Mouse (Mus musculus) small intestine, adult 2 months (tissue): ENCODE data around the gene Ddt. TPM values are rescaled to one million over a fixed set of nuclear protein-coding genes. Genes with fewer than 3 reads are reported as not detected.
A peak's percentile ranks its signal among the peaks of the same experiment; 100 is the strongest.
"Not testable (repeated sequence)": the region's sequence is repeated elsewhere in the genome, so short reads cannot be mapped to it uniquely, and the experiment has no call there.

Experiments used
- H3K27ac ChIP-seq: fragments of 200-500 bp; 2 replicates; pipeline ENCODE4 v1.5.1; 2012; ENCODE audit warnings: low read depth, low read length, control low read depth, inconsistent platforms; ENCODE audit not compliant: insufficient read depth
- H3K27me3 ChIP-seq: fragments of 200-500 bp; 2 replicates; pipeline ENCODE4 v1.6.1; 2012; ENCODE audit warnings: mild to moderate bottlenecking, moderate library complexity, low read length, inconsistent platforms; ENCODE audit not compliant: control insufficient read depth, insufficient read depth
- H3K36me3 ChIP-seq: fragments of 200-500 bp; 2 replicates; pipeline ENCODE4 v1.6.1; 2012; ENCODE audit warnings: mild to moderate bottlenecking, low read length, control low read depth, inconsistent platforms; ENCODE audit not compliant: control insufficient read depth, insufficient read depth
- H3K4me1 ChIP-seq: fragments of 200-500 bp; 2 replicates; pipeline ENCODE4 v1.6.1; 2012; ENCODE audit warnings: low read length, inconsistent platforms, mixed read lengths; ENCODE audit not compliant: control insufficient read depth, insufficient read depth, insufficient read length
- H3K4me3 ChIP-seq: fragments of 200-500 bp; 2 replicates; pipeline ENCODE4 v1.5.1; 2012; ENCODE audit warnings: low read depth, mild to moderate bottlenecking, control low read depth, inconsistent platforms, low read length, moderate library complexity
- CTCF ChIP-seq: fragments of 200-500 bp; IDR thresholded peaks from 2 replicates; pipeline ENCODE4 v1.5.1; 2012; ENCODE audit warnings: low read depth, mild to moderate bottlenecking, control low read depth, inconsistent platforms, low read length, moderate library complexity, mixed read lengths; ENCODE audit not compliant: insufficient replicate concordance, insufficient read length; ENCODE audit errors: extremely low read depth
- POLR2A ChIP-seq: fragments of 200-500 bp; IDR thresholded peaks from 2 replicates; pipeline ENCODE4 v1.6.1; 2012; ENCODE audit warnings: low read depth, mild to moderate bottlenecking, control low read depth, inconsistent platforms, low read length, moderate library complexity
- WGBS: fragments of 180-500 bp; shearing (Covaris S2); methylation state at CpG from one replicate; pipeline ENCODE4 v1.1.7; 2018; 5-methylcytosine and 5-hydroxymethylcytosine counted together
- polyA plus RNA-seq: library from polyadenylated mRNA; depleted of rRNA; stranded (reverse); fragments of >200 nt; gene quantifications from 2 replicates; pipeline ENCODE4 v1.2.3, GENCODE M21; 2012

Gene Ddt
- polyA plus RNA-seq, 1 experiment = 67.8 TPM

- Histone ChIP-seq H3K36me3 (peaks cover 2% of the 10 kb centered on the region; the same call in 1 of the 2 replicates), H3K27me3 (no peaks in the 10 kb centered on the region), H3K27ac (no peak overlapping the region), H3K4me1 (peaks cover 12% of the 10 kb centered on the region), H3K4me3 (no peak overlapping the region)
- 41% methylated on average over 1 of the region's 1 CpGs for WGBS
- TF ChIP-seq CTCF = no peak
- TF ChIP-seq POLR2A = no peak
Observed at GRCm38 (mm10) chr10:75785442-75785841, 12.2 kb upstream of the Ddt start.

GRCm38 (mm10) chr10:75780769-75781578 lies 7.8 kb upstream of the Ddt start, which contains the start of the genes Gm20441 and Gstt3:
TSS of gene Gm20441 (minus strand) at chr10:75780954.
TSS of gene Gstt3 (minus strand) at chr10:75781414.
- WGBS = under 1% methylated on average over 28 of the region's 28 CpGs

GRCm38 (mm10) chr10:75779206-75780174 lies 6.3 kb upstream of the Ddt start:
- no peaks in the 10 kb centered on the region for H3K27me3 ChIP-seq
- peaks cover 9% of the 10 kb centered on the region; the same call in 1 of the 2 replicates for H3K4me1 ChIP-seq
- WGBS = 33% methylated on average over 15 of the region's 15 CpGs
- no peak; the same call in 1 of the 2 replicates for TF ChIP-seq POLR2A
- no peak for TF ChIP-seq CTCF
- H3K36me3 ChIP-seq = peaks cover 7% of the 10 kb centered on the region; the same call in 1 of the 2 replicates
- H3K4me3 ChIP-seq = peak overlapping the region; percentile 67
- H3K27ac ChIP-seq = no peak overlapping the region

More at GRCm38 (mm10) chr10:75780769-75781578, 7.8 kb upstream of the Ddt start, which contains the start of the genes Gm20441 and Gstt3:
- Histone ChIP-seq H3K27me3 (no peaks in the 10 kb centered on the region), H3K27ac (peak within 1 kb of the TSS; percentile 96), H3K36me3 (0 out of 2 replicates have a peak, but pooled peaks cover 1% of the 10 kb centered on the region), H3K4me3 (peak within 1 kb of the TSS; percentile 67), H3K4me1 (peaks cover 9% of the 10 kb centered on the region; the same call in 1 of the 2 replicates)
- TF ChIP-seq CTCF (no peak), POLR2A (peak; percentile 87)

- TF ChIP-seq POLR2A (no peak), CTCF (no peak)
- Histone ChIP-seq H3K36me3 (peaks cover 8% of the 10 kb centered on the region; the same call in 1 of the 2 replicates), H3K27me3 (no peaks in the 10 kb centered on the region), H3K27ac (no peak overlapping the region), H3K4me3 (no peak overlapping the region), H3K4me1 (peaks cover 9% of the 10 kb centered on the region; the same call in 1 of the 2 replicates)
- 89% methylated on average over 2 of the region's 2 CpGs for WGBS
Observed at GRCm38 (mm10) chr10:75777885-75778284, 4.7 kb upstream of the Ddt start.

- Histone ChIP-seq H3K36me3 (peaks cover 8% of the 10 kb centered on the region; the same call in 1 of the 2 replicates), H3K27me3 (no peaks in the 10 kb centered on the region), H3K4me1 (peaks cover 11% of the 10 kb centered on the region; the same call in 1 of the 2 replicates), H3K4me3 (no peak overlapping the region), H3K27ac (no peak overlapping the region)
- TF ChIP-seq POLR2A = no peak
- no peak for TF ChIP-seq CTCF
- WGBS = 92% methylated on average over 6 of the region's 6 CpGs
Observed at GRCm38 (mm10) chr10:75776562-75776961, 3.3 kb upstream of the Ddt start.

- peaks cover 4% of the 10 kb centered on the region; the same call in 1 of the 2 replicates for H3K4me1 ChIP-seq
- WGBS = 91% methylated on average over 9 of the region's 9 CpGs
- no peak for TF ChIP-seq POLR2A
- TF ChIP-seq CTCF = no peak
Observed at GRCm38 (mm10) chr10:75774587-75774986, 1.4 kb upstream of the Ddt start.

GRCm38 (mm10) chr10:75774102-75774501 lies 888 bp upstream of the Ddt start:
- TF ChIP-seq POLR2A (no peak), CTCF (no peak)
- WGBS = 74% methylated on average over 5 of the region's 5 CpGs
- Histone ChIP-seq H3K27ac (no peak overlapping the region), H3K27me3 (no peaks in the 10 kb centered on the region), H3K36me3 (peaks cover 8% of the 10 kb centered on the region; the same call in 1 of the 2 replicates), H3K4me1 (peaks cover 4% of the 10 kb centered on the region; the same call in 1 of the 2 replicates), H3K4me3 (no peak overlapping the region)

More at GRCm38 (mm10) chr10:75774587-75774986, 1.4 kb upstream of the Ddt start:
- Histone ChIP-seq H3K27me3 (no peaks in the 10 kb centered on the region), H3K4me3 (no peak overlapping the region), H3K36me3 (peaks cover 8% of the 10 kb centered on the region; the same call in 1 of the 2 replicates), H3K27ac (no peak overlapping the region)

GRCm38 (mm10) chr10:75767756-75768155 lies 5.5 kb downstream of the Ddt start:
- H3K27me3 ChIP-seq, H3K4me1 ChIP-seq: not testable (repeated sequence)
- WGBS = 39% methylated on average over 5 of the region's 5 CpGs

More at GRCm38 (mm10) chr10:75767756-75768155, 5.5 kb downstream of the Ddt start:
- H3K27ac ChIP-seq, H3K36me3 ChIP-seq, H3K4me3 ChIP-seq: not testable (repeated sequence)
